Mouse (Mus musculus) heart, embryonic 13.5 days (tissue): ENCODE data around the gene Sept9. TPM values are rescaled to one million over a fixed set of nuclear protein-coding genes. Genes with fewer than 3 reads are reported as not detected.
A peak's percentile ranks its signal among the peaks of the same experiment; 100 is the strongest.

Experiments
- ATAC-seq: fragments of 200-750 bp; cut with Nextera tagmentation; 2 replicates; pipeline ENCODE4 v1.8.0; 2017; ENCODE audit warnings: moderate TSS enrichment; ENCODE audit not compliant: insufficient number of reproducible peaks, low FRiP score, low TSS enrichment; ENCODE audit errors: extremely low read depth
- H3K27ac ChIP-seq: fragments of 300-500 bp; sonication (generic); replicated peaks from 2 replicates; pipeline ENCODE4 v1.5.1; 2015; ENCODE audit warnings: moderate library complexity, mild to moderate bottlenecking, inconsistent platforms
- H3K27me3 ChIP-seq: fragments of 300-500 bp; sonication (generic); replicated peaks from 2 replicates; pipeline ENCODE4 v1.6.1; 2015; ENCODE audit warnings: mild to moderate bottlenecking, inconsistent platforms
- H3K36me3 ChIP-seq: fragments of 300-500 bp; sonication (generic); 2 replicates; pipeline ENCODE4 v1.6.1; 2015; ENCODE audit warnings: mild to moderate bottlenecking, inconsistent platforms
- H3K4me1 ChIP-seq: fragments of 300-500 bp; sonication (generic); 2 replicates; pipeline ENCODE4 v1.6.1; 2015; ENCODE audit warnings: inconsistent platforms
- H3K4me2 ChIP-seq: fragments of 300-500 bp; sonication (generic); 2 replicates; pipeline ENCODE4 v1.6.1; 2015; ENCODE audit warnings: inconsistent platforms, mild to moderate bottlenecking, moderate library complexity
- H3K4me3 ChIP-seq: fragments of 300-500 bp; sonication (generic); 2 replicates; pipeline ENCODE4 v1.5.1; 2015; ENCODE audit warnings: moderate library complexity, mild to moderate bottlenecking, inconsistent platforms
- H3K9ac ChIP-seq: fragments of 300-500 bp; sonication (generic); 2 replicates; pipeline ENCODE4 v1.6.1; 2015; ENCODE audit warnings: inconsistent platforms, mild to moderate bottlenecking, moderate library complexity
- H3K9me3 ChIP-seq: fragments of 300-500 bp; sonication (generic); 2 replicates; pipeline ENCODE4 v1.6.1; 2016; ENCODE audit warnings: inconsistent platforms
- WGBS: fragments of 180-500 bp; shearing (Covaris S2); methylation state at CpG from one replicate; pipeline ENCODE4 v1.1.7; 2015; ENCODE audit warnings: mixed read lengths; 5-methylcytosine and 5-hydroxymethylcytosine counted together
- polyA plus RNA-seq: library from polyadenylated mRNA; unstranded; fragments of >200 nt; fragmentation: Nextera tagmentation; extraction: Ambion mirVana; gene quantifications from 2 replicates; pipeline ENCODE4 v1.2.1, GENCODE M21; 2015

Gene Sept9
- polyA plus RNA-seq, 1 experiment from 2014 or later = 75.5 TPM

DNA sequence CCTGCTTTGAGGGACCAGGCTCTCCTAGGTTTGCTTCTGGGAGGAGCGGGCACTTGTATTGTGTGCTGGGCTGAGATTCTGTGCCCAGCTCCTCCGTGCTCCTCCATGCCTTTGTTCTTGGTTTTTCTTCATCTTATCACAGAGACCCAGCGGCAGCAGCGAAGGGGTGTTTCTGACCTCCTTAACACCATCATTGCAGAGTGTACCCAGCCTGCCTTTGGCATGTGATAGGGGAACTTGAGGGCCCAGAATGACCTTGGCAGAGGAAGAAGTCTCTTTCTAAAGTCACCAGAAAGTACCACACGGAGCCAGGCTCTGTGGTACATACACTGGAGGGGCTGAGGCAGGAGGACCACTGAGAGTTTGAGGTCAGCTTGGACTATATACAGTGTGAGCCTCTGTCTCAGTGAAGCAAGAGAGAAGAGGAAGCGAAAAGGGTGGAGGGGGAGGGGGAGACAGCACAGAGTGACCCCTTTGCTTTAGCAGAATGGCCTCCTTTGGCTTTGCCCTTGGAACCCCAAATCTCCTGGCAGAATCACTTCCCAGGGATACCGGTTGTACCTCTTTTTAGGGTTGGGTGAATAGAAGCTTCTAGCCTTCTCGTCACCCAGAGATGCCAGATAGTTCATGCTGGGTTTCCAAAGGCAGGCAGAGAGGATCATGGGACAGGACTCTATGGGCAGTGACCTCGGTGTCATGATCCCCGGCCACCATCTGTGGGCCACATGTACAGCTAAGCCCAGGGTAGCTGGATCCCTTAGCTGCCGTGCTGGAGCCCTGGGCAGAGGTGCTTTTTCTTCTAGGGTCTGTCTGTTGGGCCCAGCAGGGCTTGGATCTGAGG lies 83.8 kb downstream of the Sept9 start:
- Histone ChIP-seq H3K9ac (peak overlapping the region; percentile 21; the same call in 1 of the 2 replicates), H3K9me3 (no peaks in the 10 kb centered on the region), H3K4me3 (no peak overlapping the region), H3K4me2 (no peak overlapping the region), H3K36me3 (0 out of 2 replicates have a peak, but pooled peaks cover 2% of the 10 kb centered on the region), H3K27ac (no peak overlapping the region), H3K27me3 (0 out of 2 replicates have a peak, but pooled peaks cover 3% of the 10 kb centered on the region), H3K4me1 (peaks cover 68% of the 10 kb centered on the region)
- WGBS = 60% methylated on average over 11 of the region's 11 CpGs
- ATAC-seq = no peak

GRCm38 (mm10) chr11:117283889-117284450 lies 84.5 kb downstream of the Sept9 start:
- H3K9ac ChIP-seq = peak overlapping the region; percentile 21; the same call in 1 of the 2 replicates
- H3K36me3 ChIP-seq = 0 out of 2 replicates have a peak, but pooled peaks cover 2% of the 10 kb centered on the region
- ATAC-seq = no peak
- H3K9me3 ChIP-seq = no peaks in the 10 kb centered on the region
- 0 out of 2 replicates have a peak, but pooled peaks cover 3% of the 10 kb centered on the region for H3K27me3 ChIP-seq
- peaks cover 61% of the 10 kb centered on the region for H3K4me1 ChIP-seq
- no peak overlapping the region for H3K4me3 ChIP-seq
- H3K27ac ChIP-seq = no peak overlapping the region
- H3K4me2 ChIP-seq = no peak overlapping the region
- WGBS = 57% methylated on average over 6 of the region's 6 CpGs

DNA sequence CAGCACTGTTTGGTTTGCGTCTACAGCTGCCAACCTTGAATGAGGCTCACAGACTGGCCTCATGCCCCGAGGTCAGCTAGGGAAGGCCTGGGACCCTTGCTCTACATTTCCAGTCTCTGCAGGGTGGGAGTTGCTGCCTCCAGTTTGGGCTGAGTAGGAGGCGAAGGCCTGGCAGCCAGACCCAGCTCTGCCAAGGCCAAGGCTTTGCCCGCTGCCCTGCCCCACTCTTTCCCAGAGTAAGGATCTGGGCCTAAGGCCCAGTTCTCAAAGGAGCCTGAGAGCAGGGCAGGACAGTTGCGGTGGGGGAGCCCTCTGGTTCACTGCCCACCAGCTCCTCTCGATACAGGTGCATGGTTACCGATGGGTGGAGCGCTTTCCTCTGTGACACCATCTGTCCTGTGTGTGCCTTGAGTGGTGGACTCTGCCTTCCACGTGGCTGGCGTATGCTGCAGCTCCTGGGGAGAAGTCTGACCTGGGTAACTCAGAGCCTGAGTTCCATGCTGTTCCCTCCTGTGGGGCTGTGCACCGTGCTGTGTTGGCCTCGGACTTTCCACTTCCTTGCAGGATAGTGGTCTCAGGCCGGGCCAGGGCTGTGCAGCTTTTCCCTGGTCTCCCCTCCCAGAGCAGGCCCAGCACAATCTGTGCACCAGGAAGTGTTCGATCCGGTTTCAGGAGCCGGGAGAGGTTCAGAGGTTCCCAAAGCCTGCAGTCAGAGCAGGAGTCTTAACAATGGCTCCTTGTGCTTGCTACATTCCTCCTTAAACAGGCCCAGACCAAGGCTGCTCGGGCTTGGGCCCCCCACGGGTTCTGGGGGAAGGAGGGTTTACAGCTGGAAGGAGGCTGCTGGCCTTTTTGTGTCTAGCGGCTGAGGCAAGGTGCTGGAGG lies 85.5 kb downstream of the Sept9 start:
- H3K27ac ChIP-seq = peak overlapping the region; percentile 45; the same call in 1 of the 2 replicates
- 0 out of 2 replicates have a peak, but pooled peaks cover 3% of the 10 kb centered on the region for H3K27me3 ChIP-seq
- ATAC-seq = no peak
- H3K4me1 ChIP-seq = peaks cover 53% of the 10 kb centered on the region
- no peak overlapping the region for H3K4me2 ChIP-seq
- H3K9ac ChIP-seq = peak overlapping the region; percentile 50
- no peaks in the 10 kb centered on the region for H3K9me3 ChIP-seq
- WGBS = 59% methylated on average over 19 of the region's 19 CpGs
- H3K36me3 ChIP-seq = peaks cover 5% of the 10 kb centered on the region
- H3K4me3 ChIP-seq = no peak overlapping the region

- Histone ChIP-seq H3K4me2 (no peak overlapping the region), H3K27me3 (no peaks in the 10 kb centered on the region), H3K9ac (no peak overlapping the region), H3K36me3 (peaks cover 11% of the 10 kb centered on the region), H3K4me3 (no peak overlapping the region), H3K4me1 (peaks cover 48% of the 10 kb centered on the region), H3K27ac (0 out of 2 replicates have a peak overlapping the region, but pooled peaks have one; percentile 45), H3K9me3 (no peaks in the 10 kb centered on the region)
- ATAC-seq = no peak
- WGBS = 60% methylated on average over 10 of the region's 10 CpGs
Observed at GRCm38 (mm10) chr11:117285606-117285931, 86.1 kb downstream of the Sept9 start.

- Histone ChIP-seq H3K4me3 (no peak overlapping the region), H3K27ac (no peak overlapping the region), H3K9me3 (no peaks in the 10 kb centered on the region), H3K36me3 (peaks cover 27% of the 10 kb centered on the region), H3K27me3 (no peaks in the 10 kb centered on the region), H3K9ac (no peak overlapping the region), H3K4me1 (peaks cover 34% of the 10 kb centered on the region), H3K4me2 (no peak overlapping the region)
- 77% methylated on average over 3 of the region's 3 CpGs for WGBS
- ATAC-seq = no peak
Observed at GRCm38 (mm10) chr11:117287792-117288191, 88.3 kb downstream of the Sept9 start.

GRCm38 (mm10) chr11:117288765-117289164 lies 89.3 kb downstream of the Sept9 start:
- no peak overlapping the region for H3K27ac ChIP-seq
- WGBS = 78% methylated on average over 8 of the region's 8 CpGs

GRCm38 (mm10) chr11:117291271-117292059 lies 92.0 kb downstream of the Sept9 start:
- WGBS = 89% methylated on average over 30 of the region's 30 CpGs
- Histone ChIP-seq H3K9me3 (no peaks in the 10 kb centered on the region), H3K4me1 (peaks cover 21% of the 10 kb centered on the region), H3K27ac (no peak overlapping the region), H3K36me3 (peaks cover 29% of the 10 kb centered on the region), H3K4me2 (no peak overlapping the region), H3K27me3 (no peaks in the 10 kb centered on the region), H3K4me3 (no peak overlapping the region), H3K9ac (no peak overlapping the region)
- ATAC-seq = no peak

More at GRCm38 (mm10) chr11:117288765-117289164, 89.3 kb downstream of the Sept9 start:
- no peak overlapping the region for H3K9ac ChIP-seq
- ATAC-seq = no peak
- no peaks in the 10 kb centered on the region for H3K9me3 ChIP-seq
- H3K27me3 ChIP-seq = no peaks in the 10 kb centered on the region
- H3K4me2 ChIP-seq = no peak overlapping the region
- H3K4me1 ChIP-seq = peaks cover 24% of the 10 kb centered on the region
- no peak overlapping the region for H3K4me3 ChIP-seq
- peaks cover 27% of the 10 kb centered on the region for H3K36me3 ChIP-seq

- Histone ChIP-seq H3K27me3 (no peaks in the 10 kb centered on the region), H3K9ac (no peak overlapping the region), H3K27ac (no peak overlapping the region), H3K9me3 (no peaks in the 10 kb centered on the region), H3K4me3 (no peak overlapping the region), H3K4me1 (peaks cover 21% of the 10 kb centered on the region), H3K36me3 (peaks cover 37% of the 10 kb centered on the region), H3K4me2 (no peak overlapping the region)
- no peak for ATAC-seq
- WGBS = 66% methylated on average over 11 of the region's 11 CpGs
Observed at GRCm38 (mm10) chr11:117292446-117292845, 93.0 kb downstream of the Sept9 start.

- Histone ChIP-seq H3K4me3 (no peak overlapping the region), H3K4me1 (peaks cover 21% of the 10 kb centered on the region), H3K27me3 (no peaks in the 10 kb centered on the region), H3K9me3 (no peaks in the 10 kb centered on the region), H3K27ac (0 out of 2 replicates have a peak overlapping the region, but pooled peaks have one; percentile 24), H3K36me3 (peaks cover 35% of the 10 kb centered on the region), H3K4me2 (no peak overlapping the region), H3K9ac (peak overlapping the region; percentile 16; the same call in 1 of the 2 replicates)
- ATAC-seq = no peak
- 49% methylated on average over 7 of the region's 7 CpGs for WGBS
Observed at GRCm38 (mm10) chr11:117295266-117295665, 95.8 kb downstream of the Sept9 start.

GRCm38 (mm10) chr11:117296116-117296499 lies 96.6 kb downstream of the Sept9 start:
- ATAC-seq = no peak
- peaks cover 21% of the 10 kb centered on the region for H3K4me1 ChIP-seq
- H3K4me3 ChIP-seq = no peak overlapping the region
- no peaks in the 10 kb centered on the region for H3K9me3 ChIP-seq
- H3K27ac ChIP-seq = no peak overlapping the region
- no peaks in the 10 kb centered on the region for H3K27me3 ChIP-seq
- WGBS = 74% methylated on average over 4 of the region's 4 CpGs
- peaks cover 30% of the 10 kb centered on the region for H3K36me3 ChIP-seq
- H3K4me2 ChIP-seq = no peak overlapping the region
- H3K9ac ChIP-seq = no peak overlapping the region
